Mouse (Mus musculus): ENCODE measurements at regions not wholly inside any gene's neighbourhood (a gene's known extent, or its start where the extent isn't known, plus 50 kb on each side); places are given as distances from the start of the nearest gene placed in this dataset.

- no peak for TF ChIP-seq CTCF (conservative IDR thresholded peaks at IDR 0.05; ENCODE audit: low read length)
- TF ChIP-seq POU5F1 (IDR thresholded peaks at IDR 0.05; ENCODE audit: borderline replicate concordance, low read length), result no peak
- TF ChIP-seq NANOG (IDR thresholded peaks at IDR 0.05; ENCODE audit: borderline replicate concordance, low read length), result no peak
Observed at GRCm38 (mm10) chr8:8485252-8485651, 175.8 kb downstream of the Efnb2 start.

All from E14TG2a.4 (cell line).